Mouse (Mus musculus) MEL (cell line): Measurements from ENCODE around the gene Nr1h4.

Experiments used
- CTCF ChIP-seq, 3 experiments: IDR thresholded peaks in 2 of 3; conservative IDR thresholded peaks in 1 of 3; 2 replicates each; pipeline ENCODE4 v1.5.1; 2011 to 2012; ENCODE audit warnings: low read length in 3 of 3, low read depth in 2 of 3, mild to moderate bottlenecking in 2 of 3, improper control_type of control experiment in 1 of 3, inconsistent platforms in 1 of 3, mixed read lengths in 1 of 3, moderate library complexity in 1 of 3; ENCODE audit not compliant: control insufficient read depth in 1 of 3, insufficient read depth in 1 of 3, poor library complexity in 1 of 3, severe bottlenecking in 1 of 3
- EP300 ChIP-seq, 2 experiments: IDR thresholded peaks; 2 replicates each; pipeline ENCODE4 v1.6.1; 2011; ENCODE audit warnings: improper control_type of control experiment in 2 of 2, low read length in 2 of 2, low read depth in 1 of 2, mild to moderate bottlenecking in 1 of 2
- POLR2A ChIP-seq, 2 experiments: IDR thresholded peaks; 2 replicates each; pipeline ENCODE4 v1.6.1; 2011 to 2012; ENCODE audit warnings: low read length in 2 of 2, mild to moderate bottlenecking in 2 of 2, control low read depth in 1 of 2, improper control_type of control experiment in 1 of 2, low read depth in 1 of 2, moderate library complexity in 1 of 2; ENCODE audit not compliant: control insufficient read depth in 1 of 2, insufficient read depth in 1 of 2, poor library complexity in 1 of 2

DNA sequence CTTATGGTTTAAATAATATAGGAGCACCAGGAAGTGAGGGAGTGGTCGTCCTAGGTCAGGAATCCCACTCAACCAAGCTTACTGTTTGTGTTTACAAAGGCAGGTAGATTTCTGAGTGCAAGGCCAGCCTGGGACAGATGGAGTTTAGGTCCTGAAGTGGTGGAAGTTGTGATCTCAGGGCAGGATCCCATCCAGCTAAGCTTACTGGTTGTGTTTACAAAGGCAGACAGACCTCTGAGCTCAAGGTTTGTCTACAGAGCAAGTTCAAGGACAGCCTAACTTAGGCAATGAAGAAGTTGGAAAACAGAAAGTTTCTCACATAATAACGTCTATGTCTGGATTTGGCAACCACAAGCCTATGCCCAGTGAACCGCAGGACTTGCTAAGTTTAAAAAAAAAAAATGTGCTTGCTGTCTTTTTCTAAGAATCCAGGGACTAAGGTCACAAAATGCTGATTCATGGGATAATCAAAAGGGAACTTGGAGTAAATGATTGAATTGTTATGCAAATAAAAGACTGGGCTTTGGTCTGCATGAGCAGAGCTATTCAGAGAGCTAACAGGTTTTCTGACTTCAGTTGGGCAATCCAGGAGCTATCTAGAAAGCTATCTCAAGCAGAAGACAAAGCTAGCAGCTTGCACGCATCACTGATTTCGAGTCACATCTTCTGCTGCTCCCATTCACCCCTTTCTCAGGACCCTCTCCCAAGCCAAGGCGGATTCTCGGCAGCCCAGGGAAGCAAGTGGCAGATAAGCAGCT lies 62.6 kb downstream of the Nr1h4 start:
- TF ChIP-seq CTCF (IDR thresholded peaks at IDR 0.05 in 2 of 3, conservative IDR thresholded peaks at IDR 0.05 in 1 of 3; ENCODE audit: control insufficient read depth in 1 of 3, insufficient read depth in 1 of 3, low read depth in 2 of 3, low read length in 3 of 3, poor library complexity in 1 of 3, severe bottlenecking in 1 of 3): no peak
- no peak for TF ChIP-seq POLR2A (IDR thresholded peaks at IDR 0.05; ENCODE audit: control insufficient read depth in 1 of 2, insufficient read depth in 1 of 2, low read depth in 1 of 2, low read length in 2 of 2, poor library complexity in 1 of 2)
- no peak for TF ChIP-seq EP300 (IDR thresholded peaks at IDR 0.05; ENCODE audit: low read depth in 1 of 2, low read length in 2 of 2)
